Mouse (Mus musculus): Measurements from ENCODE around the gene Gcdh. TPM values are rescaled to one million over a fixed set of nuclear protein-coding genes. Genes with fewer than 3 reads are reported as not detected.
A peak's percentile ranks its signal among the peaks of the same experiment; 100 is the strongest.

Gcdh gene
- polyA plus RNA-seq, 1 experiment from 2014 or later = 11.1 TPM

DNA sequence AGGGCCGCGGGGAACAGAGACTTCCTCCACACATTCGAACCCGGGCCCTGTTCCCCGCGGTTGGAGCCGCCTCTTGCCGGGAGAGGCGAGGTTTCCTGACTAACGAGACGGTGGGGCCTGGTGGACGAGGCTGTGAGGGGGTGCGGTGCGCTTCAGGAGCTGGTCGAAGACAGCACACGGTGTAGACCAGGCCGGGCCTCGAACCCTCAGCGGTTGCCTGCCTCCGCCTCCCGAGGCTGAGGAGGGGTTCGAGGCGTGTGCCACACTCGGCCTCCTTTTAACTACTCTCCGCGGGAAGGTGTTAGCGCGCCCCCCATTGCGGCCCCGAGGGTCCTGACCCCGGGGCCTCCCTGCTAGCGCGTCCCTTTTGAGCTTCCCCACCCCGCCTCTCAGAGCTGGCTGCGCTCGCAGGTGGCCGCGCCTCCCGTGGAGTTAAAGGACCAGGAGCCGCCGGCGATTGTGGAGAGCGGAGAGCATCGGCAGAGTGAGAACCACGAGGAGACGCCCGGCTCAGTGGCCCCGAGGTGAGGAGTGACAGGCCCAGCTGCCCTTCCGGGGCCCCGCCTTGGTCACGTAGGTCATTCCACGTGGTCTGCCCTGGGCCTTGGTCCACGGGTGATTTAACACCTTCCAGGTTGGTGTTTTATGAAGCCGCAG is 21.3 kb downstream of the Gcdh start:
- Histone ChIP-seq H3K36me3 (ENCODE audit: inconsistent target) (peaks cover 19% of the 10 kb centered on the region), H3K79me2 (ENCODE audit: inconsistent target) (no peaks in the 10 kb centered on the region), H3K4me3 (ENCODE audit: inconsistent target) (peak overlapping the region; percentile 11; the same call in 1 of the 2 replicates), H3K27ac (no peak overlapping the region)
- WGBS (ENCODE audit: missing documents) = 6% methylated on average over 54 of the region's 54 CpGs

- WGBS (ENCODE audit: missing documents) = 4% methylated on average over 39 of the region's 46 CpGs
- Histone ChIP-seq H3K36me3 (ENCODE audit: inconsistent target) (peaks cover 27% of the 10 kb centered on the region), H3K4me3 (ENCODE audit: inconsistent target) (peak within 1 kb of the TSS; percentile 27), H3K27ac (peak within 1 kb of the TSS; percentile 15; the same call in 1 of the 2 replicates), H3K79me2 (ENCODE audit: inconsistent target) (no peaks in the 10 kb centered on the region)
Observed at GRCm38 (mm10) chr8:84871376-84872308, 22.1 kb downstream of the Gcdh start, which contains the start of gene Syce2. TSS of gene Syce2 (plus strand) at chr8:84872111.

DNA sequence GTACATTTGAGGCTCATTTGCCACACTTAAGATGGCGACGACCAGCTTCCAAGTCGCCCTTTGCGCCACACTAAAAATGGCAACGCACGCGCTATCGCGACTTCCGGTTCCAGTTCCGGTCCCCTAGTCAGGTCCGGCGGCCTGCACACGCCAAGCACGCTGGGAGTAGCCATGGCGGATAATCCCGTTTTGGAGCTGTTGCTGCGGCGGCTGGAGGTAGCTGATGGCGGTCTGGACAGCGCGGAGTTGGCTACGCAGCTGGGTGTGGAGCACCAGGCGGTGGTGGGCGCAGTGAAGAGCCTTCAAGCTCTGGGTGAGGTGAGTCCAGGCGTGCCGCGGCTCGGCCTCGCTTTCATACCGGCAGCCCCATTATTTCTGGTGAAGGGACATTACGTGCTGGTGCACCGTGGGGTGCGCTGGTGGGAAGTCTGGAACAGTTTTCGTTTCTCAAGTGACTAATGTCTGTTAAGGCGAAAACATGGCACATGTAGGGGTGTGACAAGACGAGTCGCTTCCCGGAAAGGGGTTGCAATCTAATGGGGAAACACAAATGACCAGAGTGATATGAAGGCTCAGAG is 36.8 kb downstream of the Gcdh start, which contains the start of gene Farsa:
TSS of gene Farsa (plus strand) at position 126 of the 578 bp plus-strand sequence.
- 0% methylated on average over 39 of the region's 39 CpGs for WGBS (ENCODE audit: missing documents)

DNA sequence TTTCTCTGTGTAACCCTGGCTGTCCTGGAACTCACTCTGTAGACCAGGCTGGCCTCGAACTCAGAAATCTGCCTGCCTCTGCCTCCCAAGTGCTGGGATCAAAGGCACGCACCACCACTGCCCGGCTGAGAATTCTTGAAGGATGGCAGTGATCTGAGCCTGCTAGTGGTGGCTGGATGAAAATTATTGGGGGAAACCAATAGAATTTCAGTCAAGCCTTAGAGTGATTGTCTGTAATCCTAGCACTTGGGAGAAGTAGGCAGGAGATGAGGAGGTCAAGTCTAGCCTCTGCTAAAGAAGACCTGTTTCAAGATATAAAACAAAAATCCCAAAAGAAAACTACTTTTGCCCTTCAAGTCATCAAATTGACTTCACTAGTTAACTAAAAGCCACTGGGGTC is 37.3 kb downstream of the Gcdh start:
- 94% methylated on average over 3 of the region's 3 CpGs for WGBS (ENCODE audit: missing documents)

More for the DNA sequence above, 36.8 kb downstream of the Gcdh start, which contains the start of gene Farsa:
- H3K27ac ChIP-seq = peak within 1 kb of the TSS; percentile 70
- H3K79me2 ChIP-seq (ENCODE audit: inconsistent target) = peaks cover 44% of the 10 kb centered on the region
- peak within 1 kb of the TSS; percentile 76 for H3K4me3 ChIP-seq (ENCODE audit: inconsistent target)
- peaks cover 14% of the 10 kb centered on the region for H3K36me3 ChIP-seq (ENCODE audit: inconsistent target)

GRCm38 (mm10) chr8:84847684-84848435 is 45.9 kb downstream of the Gcdh start:
- WGBS (ENCODE audit: missing documents) = 2% methylated on average over 6 of the region's 6 CpGs
- H3K27ac ChIP-seq = peak overlapping the region; percentile 89
- peak overlapping the region; percentile 52 for H3K4me3 ChIP-seq (ENCODE audit: inconsistent target)
- H3K79me2 ChIP-seq (ENCODE audit: inconsistent target) = peaks cover 34% of the 10 kb centered on the region
- H3K36me3 ChIP-seq (ENCODE audit: inconsistent target) = peaks cover 25% of the 10 kb centered on the region

More for the DNA sequence above, 37.3 kb downstream of the Gcdh start:
- Histone ChIP-seq H3K36me3 (ENCODE audit: inconsistent target) (peaks cover 9% of the 10 kb centered on the region), H3K4me3 (ENCODE audit: inconsistent target) (no peak overlapping the region), H3K27ac (no peak overlapping the region), H3K79me2 (ENCODE audit: inconsistent target) (peaks cover 44% of the 10 kb centered on the region)

DNA sequence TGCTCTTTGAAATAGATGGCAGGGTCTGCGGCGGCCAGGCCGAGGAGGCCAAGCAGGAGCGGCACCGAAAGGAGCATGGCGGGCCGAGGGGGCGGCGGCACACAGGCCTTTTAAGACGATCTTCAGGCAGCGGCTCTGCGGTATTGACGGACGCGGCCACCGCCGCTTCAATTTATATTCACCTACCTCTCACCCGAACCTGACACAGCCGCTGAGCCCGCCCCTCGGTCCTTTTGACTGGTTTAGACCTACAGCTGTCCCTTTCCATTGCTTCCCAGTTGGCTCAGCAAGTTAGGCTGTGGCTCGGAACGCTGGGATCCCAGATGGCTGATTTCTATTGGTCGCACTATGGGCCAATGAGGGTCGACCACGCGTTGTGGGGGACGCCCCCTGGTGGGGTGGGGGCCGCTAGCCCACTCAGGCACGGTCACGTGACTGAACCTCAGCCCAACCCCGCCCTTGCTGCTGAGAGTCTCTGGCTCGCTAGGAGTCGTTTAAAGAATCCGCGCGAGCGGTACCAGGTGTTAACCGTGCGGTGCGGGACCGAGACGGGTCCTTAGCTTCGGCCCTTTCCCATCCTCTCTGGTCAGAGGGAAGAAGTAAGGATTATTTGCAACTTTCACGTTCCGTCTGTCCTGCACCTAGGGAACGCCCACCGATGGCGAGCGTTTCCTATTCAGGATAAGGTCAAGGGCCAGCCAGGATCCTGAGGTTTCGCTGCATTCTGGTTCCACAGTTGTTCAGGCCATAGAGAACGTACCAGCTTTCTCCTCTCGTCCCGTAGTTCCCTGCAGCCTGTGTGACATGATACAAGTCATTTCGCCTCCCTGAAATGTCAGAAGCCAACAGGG is 46.8 kb downstream of the Gcdh start, which contains the start of gene Calr:
TSS of gene Calr (minus strand) at position 213 of the 851 bp plus-strand sequence.
- H3K27ac ChIP-seq = peak within 1 kb of the TSS; percentile 89
- H3K36me3 ChIP-seq (ENCODE audit: inconsistent target) = peaks cover 30% of the 10 kb centered on the region
- H3K4me3 ChIP-seq (ENCODE audit: inconsistent target) = peak within 1 kb of the TSS; percentile 85
- under 1% methylated on average over 52 of the region's 55 CpGs for WGBS (ENCODE audit: missing documents)
- H3K79me2 ChIP-seq (ENCODE audit: inconsistent target) = peaks cover 34% of the 10 kb centered on the region

GRCm38 (mm10) chr8:84846094-84846721 is 47.5 kb downstream of the Gcdh start:
- 2% methylated on average over 25 of the region's 30 CpGs for WGBS (ENCODE audit: missing documents)

GRCm38 (mm10) chr8:84845355-84846093 is 48.2 kb downstream of the Gcdh start:
- 8% methylated on average over 12 of the region's 12 CpGs for WGBS (ENCODE audit: missing documents)

More at GRCm38 (mm10) chr8:84846094-84846721, 47.5 kb downstream of the Gcdh start:
- Histone ChIP-seq H3K79me2 (ENCODE audit: inconsistent target) (peaks cover 34% of the 10 kb centered on the region), H3K27ac (peak overlapping the region; percentile 73), H3K4me3 (ENCODE audit: inconsistent target) (peak overlapping the region; percentile 85), H3K36me3 (ENCODE audit: inconsistent target) (peaks cover 30% of the 10 kb centered on the region)

GRCm38 (mm10) chr8:84844397-84845070 is 49.2 kb downstream of the Gcdh start:
- WGBS (ENCODE audit: missing documents) = 64% methylated on average over 9 of the region's 9 CpGs
- Histone ChIP-seq H3K79me2 (ENCODE audit: inconsistent target) (peaks cover 39% of the 10 kb centered on the region), H3K27ac (no peak overlapping the region), H3K36me3 (ENCODE audit: inconsistent target) (peaks cover 30% of the 10 kb centered on the region), H3K4me3 (ENCODE audit: inconsistent target) (peak overlapping the region; percentile 85)

More at GRCm38 (mm10) chr8:84845355-84846093, 48.2 kb downstream of the Gcdh start:
- H3K79me2 ChIP-seq (ENCODE audit: inconsistent target) = peaks cover 34% of the 10 kb centered on the region
- H3K36me3 ChIP-seq (ENCODE audit: inconsistent target) = peaks cover 30% of the 10 kb centered on the region
- peak overlapping the region; percentile 73 for H3K27ac ChIP-seq
- H3K4me3 ChIP-seq (ENCODE audit: inconsistent target) = peak overlapping the region; percentile 85

DNA sequence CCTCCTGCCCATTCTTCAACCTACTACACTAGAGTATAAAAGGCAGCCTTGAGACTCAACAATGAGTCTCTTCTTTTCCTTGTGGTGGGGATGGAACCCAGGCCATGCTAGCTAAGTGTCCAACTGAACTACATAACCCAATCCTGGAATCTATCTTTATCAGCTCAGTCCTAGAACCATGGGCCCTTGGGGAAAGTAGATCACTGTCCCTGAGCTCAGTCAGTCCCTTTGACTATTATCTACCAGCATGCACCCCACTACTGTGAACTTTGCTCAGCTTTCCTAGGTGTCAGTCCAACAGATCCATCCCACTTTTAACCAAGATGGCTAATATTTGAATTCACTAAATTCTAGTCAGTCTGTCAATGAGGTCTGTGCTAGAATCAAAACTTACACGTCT is 52.2 kb downstream of the Gcdh start:
- Histone ChIP-seq H3K79me2 (ENCODE audit: inconsistent target) (peaks cover 56% of the 10 kb centered on the region), H3K27ac (no peak overlapping the region), H3K4me3 (ENCODE audit: inconsistent target) (no peak overlapping the region), H3K36me3 (ENCODE audit: inconsistent target) (peaks cover 52% of the 10 kb centered on the region)
- 75% methylated on average over 1 of the region's 1 CpGs for WGBS (ENCODE audit: missing documents)

DNA sequence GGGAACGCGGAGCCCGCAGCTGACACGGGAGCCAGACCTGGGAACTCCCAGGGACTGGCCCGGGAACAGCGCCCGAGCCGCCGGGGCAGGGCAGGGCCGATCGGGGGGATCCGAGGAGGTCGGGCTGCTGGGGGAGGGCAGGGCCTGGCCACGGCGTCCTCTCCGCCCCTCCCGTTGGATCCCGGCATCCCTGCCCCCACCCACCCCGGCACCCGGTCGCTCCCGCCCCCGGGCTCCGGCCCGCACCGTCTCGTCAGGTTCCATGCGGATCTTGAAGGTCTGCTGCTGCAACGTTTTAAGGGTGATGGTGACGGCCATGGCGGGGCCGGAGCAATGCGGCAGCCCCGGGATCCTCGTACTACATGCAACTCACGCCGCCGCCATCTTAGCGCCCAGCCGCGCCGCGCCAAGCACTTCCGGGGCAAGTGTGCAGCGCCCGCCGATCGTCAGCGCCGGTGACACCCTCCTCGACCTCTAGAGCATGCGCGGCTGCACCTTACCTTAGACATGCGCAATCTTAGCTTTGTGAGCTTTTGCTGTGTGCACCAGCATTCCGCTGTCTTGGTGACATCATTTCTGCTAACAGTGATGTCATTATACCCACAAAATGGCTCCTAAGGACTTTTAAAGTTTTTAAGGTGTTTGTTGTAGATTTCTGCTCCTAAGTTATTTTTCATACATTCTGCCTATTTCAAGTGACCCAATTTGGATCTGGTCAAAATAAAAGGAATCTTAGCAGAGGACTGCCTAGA is 53.3 kb downstream of the Gcdh start, which contains the start of gene Rad23a:
TSS of gene Rad23a (minus strand) at position 418 of the 752 bp plus-strand sequence.
- WGBS (ENCODE audit: missing documents) = under 1% methylated on average over 51 of the region's 55 CpGs
- H3K36me3 ChIP-seq (ENCODE audit: inconsistent target) = peaks cover 62% of the 10 kb centered on the region
- peak within 1 kb of the TSS; percentile 50 for H3K4me3 ChIP-seq (ENCODE audit: inconsistent target)
- H3K27ac ChIP-seq = peak within 1 kb of the TSS; percentile 39
- H3K79me2 ChIP-seq (ENCODE audit: inconsistent target) = peaks cover 45% of the 10 kb centered on the region

Measured in macrophage (primary cell).